Mouse (Mus musculus): ENCODE measurements around the gene Cd151. TPM values are rescaled to one million over a fixed set of nuclear protein-coding genes. Genes with fewer than 3 reads are reported as not detected.
A peak's percentile ranks its signal among the peaks of the same experiment; 100 is the strongest.

Cd151 gene
- 10 to 100 TPM; 27.5 to 33.8 TPM for total RNA-seq (2021)
- long read RNA-seq, experiment 1, transcript Cd151-203 (8 exons, 1,708 nt): major isoform, 20 of 34 reads
- long read RNA-seq, experiment 1, transcript Cd151-202 (8 exons, 1,865 nt): minor isoform, 6 of 34 reads
- long read RNA-seq, experiment 1, partial matches to known transcripts: 3 of 34 reads
- long read RNA-seq, experiment 1, other reads (novel, unspliced or antisense): 3 of 34 reads
- long read RNA-seq, experiment 2, transcript Cd151-203 (8 exons, 1,708 nt): major isoform, 15 of 30 reads
- long read RNA-seq, experiment 2, transcript Cd151-202 (8 exons, 1,865 nt): minor isoform, 8 of 30 reads
- long read RNA-seq, experiment 2, partial matches to known transcripts: 6 of 30 reads
- long read RNA-seq, experiment 2, other reads (novel, unspliced or antisense): 1 of 30 reads

- peak; percentile 59 to 60 for DNase-seq (ENCODE audit: low spot score in 2 of 2)
- intact Hi-C loops (cut with DNase I): no loop called here
These were observed at the start of gene Cd151 for GRCm38 (mm10) chr7:141467230-141468030. Gene Cd151 (plus strand): TSS chr7:141467392.

GRCm38 (mm10) chr7:141417731-141418681, 49.2 kb upstream of the Cd151 start:
- no peak for DNase-seq (ENCODE audit: low spot score in 2 of 2)
- intact Hi-C loops (cut with DNase I): no loop called here

GRCm38 (mm10) chr7:141418970-141419369, 48.2 kb upstream of the Cd151 start:
- peak in 1 of 2 experiments; percentile 66 for DNase-seq (ENCODE audit: low spot score in 2 of 2)
- intact Hi-C loops (cut with DNase I): no loop called here

GRCm38 (mm10) chr7:141420030-141420702, 47.0 kb upstream of the Cd151 start:
- no peak for DNase-seq (ENCODE audit: low spot score in 2 of 2)
- intact Hi-C loops (cut with DNase I): no loop called here

GRCm38 (mm10) chr7:141423811-141424210, 43.4 kb upstream of the Cd151 start:
- DNase-seq (ENCODE audit: low spot score in 2 of 2): no peak
- intact Hi-C loops (cut with DNase I): no loop called here

DNA sequence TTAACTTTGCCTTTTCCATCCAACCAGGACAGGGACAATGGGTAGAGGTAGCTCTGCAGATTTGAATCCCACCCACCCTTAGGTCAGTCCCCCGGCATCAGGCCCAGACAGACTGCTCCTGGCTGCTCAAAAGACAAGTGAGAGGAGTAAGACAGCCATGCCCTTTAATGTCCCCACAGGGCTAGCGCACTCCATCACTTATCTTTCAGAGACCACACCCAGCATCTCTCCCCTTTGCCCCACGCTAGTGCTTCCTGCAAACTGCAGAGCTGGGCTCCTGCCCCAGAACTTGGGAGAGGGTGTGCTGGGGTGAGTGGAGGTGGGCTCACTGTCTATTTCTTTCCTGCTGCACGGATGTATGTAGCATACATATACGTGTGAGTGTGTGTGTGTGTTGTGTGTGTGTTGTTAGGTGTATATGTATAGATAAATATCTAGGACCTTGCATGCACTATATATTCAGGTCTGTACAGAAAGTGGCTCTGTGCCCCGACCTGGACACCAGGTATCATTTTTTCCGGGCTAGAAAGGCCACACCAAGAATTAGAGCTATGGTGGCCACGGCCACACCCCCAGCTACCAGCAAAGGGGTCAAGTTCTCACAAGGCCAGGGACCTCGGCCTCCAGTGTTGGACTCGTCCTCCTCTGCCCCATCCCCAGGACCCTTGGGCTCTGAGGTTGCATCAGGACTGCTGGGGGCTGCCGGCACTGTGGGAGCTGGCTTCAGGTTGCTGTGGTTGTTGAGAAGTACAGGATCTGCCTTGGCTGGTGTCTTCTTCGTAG, 40.1 kb upstream of the Cd151 start:
- intact Hi-C loops (cut with DNase I): no loop called here
- no peak for DNase-seq (ENCODE audit: low spot score in 2 of 2)

GRCm38 (mm10) chr7:141428701-141429100, 38.5 kb upstream of the Cd151 start:
- intact Hi-C loops (cut with DNase I): no loop called here
- no peak for DNase-seq (ENCODE audit: low spot score in 2 of 2)

- intact Hi-C loops (cut with DNase I): no loop called here
- peak; percentile 89 to 90 for DNase-seq (ENCODE audit: low spot score in 2 of 2)
These were observed 37.9 kb upstream of the Cd151 start, which contains the start of gene Cend1 for GRCm38 (mm10) chr7:141429310-141429709. Gene Cend1 (minus strand): TSS chr7:141429491.

DNA sequence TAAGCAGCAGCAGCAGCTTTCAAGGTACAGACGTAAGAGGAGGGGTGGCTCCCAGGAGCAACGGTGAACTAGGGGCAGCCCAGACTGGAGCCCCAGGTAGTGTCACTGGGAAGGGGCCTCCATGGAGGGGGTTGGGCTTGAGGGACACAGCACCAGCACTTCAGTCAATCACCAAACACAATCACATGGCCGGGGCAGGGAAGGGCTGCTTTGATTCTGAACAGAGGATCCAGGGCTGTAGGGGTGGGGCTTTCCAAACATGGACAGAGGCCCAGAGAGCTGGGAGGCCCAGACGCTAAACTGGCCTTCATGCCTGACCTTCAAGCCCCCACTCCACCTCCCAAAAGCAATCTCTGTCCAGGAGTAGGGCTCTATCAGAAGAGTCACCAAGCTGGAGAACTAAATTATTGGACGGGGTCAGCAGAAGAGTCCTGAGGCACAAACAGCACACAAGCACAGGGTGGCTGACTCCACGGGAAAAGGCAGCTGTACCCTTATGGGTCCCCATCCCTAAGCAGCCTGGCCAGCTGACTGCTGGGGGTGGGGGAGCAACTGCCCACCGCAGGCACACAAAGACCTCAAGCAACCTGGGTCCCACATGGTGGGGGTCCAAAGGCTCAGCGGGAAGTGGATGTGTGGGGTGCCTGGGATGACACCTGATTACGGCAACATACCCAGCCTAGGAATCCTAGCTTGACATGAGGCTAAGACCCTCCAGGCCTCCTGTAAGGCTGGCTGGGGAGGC, 37.2 kb upstream of the Cd151 start:
- intact Hi-C loops (cut with DNase I): no loop called here
- no peak for DNase-seq (ENCODE audit: low spot score in 2 of 2)

- DNase-seq (ENCODE audit: low spot score in 2 of 2): no peak
- intact Hi-C loops (cut with DNase I): no loop called here
These were observed 36.5 kb upstream of the Cd151 start for GRCm38 (mm10) chr7:141430585-141431240.

DNA sequence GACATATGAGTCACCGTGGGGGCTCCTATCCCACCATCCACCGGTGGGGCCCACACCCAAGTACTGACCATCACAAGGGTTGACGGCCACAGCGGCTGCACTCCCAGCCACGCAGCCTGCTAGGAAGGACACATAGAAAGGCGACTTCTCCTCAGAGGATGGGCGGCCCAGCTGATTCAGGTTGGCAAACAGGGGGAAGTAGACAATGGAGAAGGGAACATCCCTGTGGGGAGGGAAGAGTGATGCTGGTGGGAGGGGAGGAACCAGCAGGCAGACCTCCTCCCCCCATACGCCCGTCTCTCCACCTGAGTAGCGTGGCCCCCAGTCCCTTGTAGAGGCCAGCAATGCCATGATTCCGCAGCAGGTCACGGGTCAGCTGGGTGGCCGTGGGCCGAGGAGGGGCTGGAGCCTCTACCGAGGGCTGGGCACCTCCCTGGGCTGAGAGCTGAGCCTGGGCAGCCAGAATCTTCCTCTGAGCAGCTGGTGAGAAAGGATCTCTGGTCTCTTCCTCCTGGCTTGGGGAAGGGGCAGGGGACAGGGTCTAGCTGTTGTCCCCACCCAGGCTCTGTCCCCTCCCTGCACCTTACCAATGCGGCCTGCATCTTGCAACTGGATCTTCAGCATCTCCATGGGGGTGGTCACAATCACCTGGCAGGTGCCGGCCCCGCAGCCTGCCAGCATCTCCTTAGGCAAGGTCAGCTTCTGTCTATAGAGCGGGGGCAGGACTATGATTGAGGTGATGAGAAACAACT, 35.6 kb upstream of the Cd151 start:
- DNase-seq (ENCODE audit: low spot score in 2 of 2): no peak
- intact Hi-C loops (cut with DNase I): no loop called here

DNA sequence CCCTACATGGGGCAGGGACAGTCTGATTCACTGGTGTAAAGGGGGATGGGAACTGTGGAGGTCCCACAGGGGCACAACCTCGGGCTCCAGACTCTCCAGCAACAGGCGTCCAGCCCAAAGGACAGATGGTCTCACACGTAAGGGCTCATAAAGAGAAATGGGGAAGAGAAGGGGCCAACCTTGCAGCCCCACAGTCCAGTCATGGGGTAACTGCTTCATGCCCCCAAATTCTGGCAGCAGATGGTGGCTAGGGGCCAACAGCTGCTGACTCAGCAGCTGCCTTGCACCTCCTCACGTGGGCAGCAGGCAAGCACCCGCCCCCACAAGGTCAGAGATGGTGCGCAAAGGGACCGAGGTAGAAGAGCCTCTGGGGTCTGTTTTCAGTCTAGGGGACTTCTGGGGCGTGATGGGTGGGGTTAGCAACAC, 35.0 kb upstream of the Cd151 start:
- DNase-seq (ENCODE audit: low spot score in 2 of 2): no peak
- intact Hi-C loops (cut with DNase I): no loop called here

DNA sequence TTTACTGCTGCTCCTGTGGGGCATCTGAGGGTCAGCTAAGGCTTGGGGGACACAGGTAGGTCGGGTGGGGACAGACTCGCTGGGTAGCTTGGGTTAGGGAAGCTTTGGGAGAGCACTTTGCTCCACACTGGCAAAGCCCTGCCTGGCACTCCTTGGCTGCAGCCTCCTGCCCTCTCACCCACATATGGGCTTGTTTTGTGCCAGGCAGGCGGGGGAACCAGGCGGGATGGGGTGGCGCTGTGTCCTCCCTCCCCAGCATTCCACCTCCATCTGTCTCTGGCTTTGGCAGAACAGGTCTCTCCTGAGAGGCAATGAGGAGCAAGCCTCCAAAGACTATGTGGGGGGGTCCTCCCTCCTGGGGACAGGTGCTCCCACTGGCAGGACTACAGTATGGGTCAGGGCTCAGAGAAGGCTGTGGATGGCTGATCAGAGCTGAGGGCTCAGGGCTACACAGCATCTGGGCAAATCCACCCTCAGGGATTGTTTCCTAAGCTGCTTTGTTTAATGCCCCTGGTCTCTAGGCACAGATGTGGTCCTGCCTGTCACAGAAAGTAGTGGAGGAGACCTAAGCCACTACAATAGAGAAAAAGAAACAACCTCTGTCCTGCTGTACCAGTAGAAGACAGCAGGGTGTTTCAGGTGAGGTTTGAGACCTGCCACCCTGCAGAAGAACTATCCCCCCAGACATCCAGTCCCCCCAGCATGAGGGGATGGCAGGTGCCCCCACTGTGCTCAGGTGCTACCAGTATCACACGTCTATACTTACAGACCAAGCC, 34.3 kb upstream of the Cd151 start:
- intact Hi-C loops (cut with DNase I): no loop called here
- no peak for DNase-seq (ENCODE audit: low spot score in 2 of 2)

GRCm38 (mm10) chr7:141433517-141434400, 33.4 kb upstream of the Cd151 start:
- intact Hi-C loops (cut with DNase I): no loop called here
- no peak for DNase-seq (ENCODE audit: low spot score in 2 of 2)

DNA sequence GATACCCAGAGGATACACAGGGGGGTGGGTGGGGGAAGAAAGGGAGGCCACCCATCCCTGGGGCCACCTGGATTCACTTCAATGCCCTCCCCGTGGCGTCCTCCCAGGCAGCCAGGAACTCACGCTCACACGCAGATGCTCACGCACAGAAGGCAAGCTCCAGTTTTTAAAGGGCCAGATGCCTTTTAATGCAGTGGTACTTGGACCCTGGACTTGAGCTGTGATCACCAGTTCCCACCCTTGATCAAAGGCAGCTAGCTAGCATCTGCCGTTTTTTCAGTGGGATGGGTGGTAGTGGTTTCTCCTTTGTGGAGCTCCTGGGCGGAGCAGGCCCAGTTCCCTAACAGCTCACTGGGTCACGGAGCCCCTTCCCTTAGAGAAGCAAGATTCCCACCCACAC, 32.7 kb upstream of the Cd151 start:
- intact Hi-C loops (cut with DNase I): no loop called here
- peak; percentile 74 to 80 for DNase-seq (ENCODE audit: low spot score in 2 of 2)
